Mouse (Mus musculus) bone marrow, adult 2 months (tissue): ENCODE data around the gene Hoxa1.

Experiments
- CTCF ChIP-seq: fragments of 200-500 bp; IDR thresholded peaks from 2 replicates; pipeline ENCODE4 v1.5.1; 2011; ENCODE audit warnings: low read length, control low read depth; ENCODE audit not compliant: control insufficient read depth, insufficient read depth
- POLR2A ChIP-seq: fragments of 200-500 bp; IDR thresholded peaks from 2 replicates; pipeline ENCODE4 v1.6.1; 2011; ENCODE audit warnings: low read depth, mild to moderate bottlenecking, control low read depth, low read length, borderline replicate concordance; ENCODE audit not compliant: control insufficient read depth

- TF ChIP-seq CTCF (no peak), POLR2A (no peak)
Observed at GRCm38 (mm10) chr6:52167176-52167575, 9.1 kb upstream of the Hoxa1 start.
